9 mouse cellular contexts compared by ENCODE assay signal in the genomic region with DNA sequence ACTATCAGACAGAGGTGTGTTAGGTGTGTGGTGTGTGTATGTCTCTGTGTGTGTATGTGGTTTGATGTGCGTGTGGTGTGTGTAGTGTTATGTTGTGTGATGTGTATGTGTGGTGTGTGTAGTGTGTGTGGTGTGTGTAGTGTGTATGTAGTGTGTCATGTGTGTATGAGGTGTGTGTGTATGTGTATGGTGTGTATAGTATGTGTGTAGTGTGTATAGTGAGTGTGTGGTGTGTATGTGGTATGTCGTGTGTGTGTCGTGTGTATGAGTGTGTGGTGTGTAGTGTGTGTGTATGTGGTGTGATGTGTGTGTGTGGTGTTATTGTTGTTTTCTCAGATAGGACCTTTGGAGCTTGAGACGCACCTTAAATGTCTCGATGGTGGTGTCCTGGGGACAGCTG. TPM values are rescaled to one million over a fixed set of nuclear protein-coding genes. Genes with fewer than 3 reads are reported as not detected.
A peak's percentile ranks its signal among the peaks of the same experiment; 100 is the strongest.
DNase-seq lines count a peak whose midpoint lies in the region; ATAC-seq and TF ChIP-seq lines count a peak whose summit lies in the region.
"Had no signal": no experiment of that assay in that cellular context is flagged by ENCODE, and none has a peak within 500 bp of the region (broad histone marks: within the 10 kb centered on the region; RNA-seq: fewer than 3 reads in every experiment).

No protein-coding gene starts in this region.

- no peak for TF ChIP-seq CTCF in thymus, adult 2 months (IDR thresholded peaks at IDR 0.05; ENCODE audit: borderline replicate concordance, control insufficient read depth, extremely low read depth, insufficient read depth, low read length, poor library complexity)

- peak overlapping the region; percentile 70; the same call in 1 of the 2 replicates for H3K4me2 ChIP-seq in heart, embryonic 15.5 days
- peak overlapping the region; percentile 73 for H3K4me2 ChIP-seq in embryonic facial prominence, embryonic 12.5 days (replicated peaks)
- peak overlapping the region; percentile 57 for H3K4me2 ChIP-seq in intestine, embryonic 14.5 days (ENCODE audit: low read length)
- peak overlapping the region; percentile 73; the same call in 1 of the 2 replicates for H3K4me2 ChIP-seq in midbrain, embryonic 16.5 days (ENCODE audit: low read length)

- 85% methylated on average over 5 of the region's 5 CpGs for WGBS in heart, embryonic 15.5 days
- 82% methylated on average over 5 of the region's 5 CpGs for whole genome bisulfite sequencing in embryonic facial prominence, embryonic 12.5 days
- WGBS in intestine, embryonic 14.5 days, result 84% methylated on average over 5 of the region's 5 CpGs
- WGBS in midbrain, embryonic 16.5 days, result 88% methylated on average over 5 of the region's 5 CpGs
- 97% methylated on average over 5 of the region's 5 CpGs for WGBS in thymus, adult 2 months

- no peak for TF ChIP-seq POLR2A in thymus, adult 2 months (IDR thresholded peaks at IDR 0.05; ENCODE audit: control insufficient read depth, extremely low read depth, insufficient read depth, low read length, poor library complexity)

- no peaks in the 10 kb centered on the region for H3K27me3 ChIP-seq in heart, embryonic 15.5 days
- no peaks in the 10 kb centered on the region for H3K27me3 ChIP-seq in embryonic facial prominence, embryonic 12.5 days
- H3K27me3 ChIP-seq in intestine, embryonic 14.5 days (replicated peaks; ENCODE audit: control insufficient read depth, insufficient read depth, low read length), result no peaks in the 10 kb centered on the region
- H3K27me3 ChIP-seq in midbrain, embryonic 16.5 days (ENCODE audit: control insufficient read depth, insufficient read depth, low read depth, low read length), result no peaks in the 10 kb centered on the region
- H3K27me3 ChIP-seq in thymus, adult 2 months (ENCODE audit: control insufficient read depth, insufficient read depth, low read length), result no peaks in the 10 kb centered on the region

- peak overlapping the region; percentile 80; the same call in 1 of the 2 replicates for H3K4me3 ChIP-seq in heart, embryonic 15.5 days
- peak overlapping the region; percentile 66 for H3K4me3 ChIP-seq in embryonic facial prominence, embryonic 12.5 days
- peak overlapping the region; percentile 69; the same call in 1 of the 2 replicates for H3K4me3 ChIP-seq in intestine, embryonic 14.5 days (ENCODE audit: low read depth, low read length)
- H3K4me3 ChIP-seq in midbrain, embryonic 16.5 days (ENCODE audit: low read depth, low read length), result no peak overlapping the region
- no peak overlapping the region for H3K4me3 ChIP-seq in thymus, adult 2 months (ENCODE audit: control insufficient read depth, insufficient read depth, low read length)

- peaks cover 30% of the 10 kb centered on the region for H3K4me1 ChIP-seq in heart, embryonic 15.5 days (replicated peaks)
- H3K4me1 ChIP-seq in embryonic facial prominence, embryonic 12.5 days, result peaks cover 9% of the 10 kb centered on the region
- peaks cover 7% of the 10 kb centered on the region; the same call in 1 of the 2 replicates for H3K4me1 ChIP-seq in intestine, embryonic 14.5 days (replicated peaks; ENCODE audit: control insufficient read depth, insufficient read depth, low read length)
- peaks cover 7% of the 10 kb centered on the region for H3K4me1 ChIP-seq in midbrain, embryonic 16.5 days (ENCODE audit: control insufficient read depth, insufficient read depth, low read length)
- H3K4me1 ChIP-seq in thymus, adult 2 months (replicated peaks; ENCODE audit: control insufficient read depth, insufficient read depth, low read length), result peaks cover 5% of the 10 kb centered on the region; the same call in 1 of the 2 replicates

- no peak for DNase-seq in heart, postnatal 10 days
- no peak for DNase-seq in intestine, embryonic 14.5 days (ENCODE audit: low spot score)
- DNase-seq in frontal cortex, postnatal 14 days (ENCODE audit: low spot score in 2 of 2), result no peak
- no peak for DNase-seq in thymus, postnatal 36 days
- DNase-seq in thymus, adult 2 months, result no peak

- no peak for ATAC-seq in heart, embryonic 15.5 days (replicated peaks; ENCODE audit: insufficient number of reproducible peaks, insufficient read depth, low FRiP score, low read depth)
- no peak; the same call in 1 of the 2 replicates for ATAC-seq in embryonic facial prominence, embryonic 12.5 days (ENCODE audit: insufficient number of reproducible peaks, insufficient read depth, low FRiP score, low TSS enrichment)
- ATAC-seq in intestine, embryonic 14.5 days (replicated peaks; ENCODE audit: low FRiP score, low TSS enrichment, low read depth), result 0 out of 2 replicates have a peak, but pooled peaks have one; percentile 5
- peak; percentile 29; the same call in 1 of the 2 replicates for ATAC-seq in midbrain, embryonic 16.5 days

- H3K27ac ChIP-seq in heart, embryonic 15.5 days, result no peak overlapping the region
- H3K27ac ChIP-seq in embryonic facial prominence, embryonic 12.5 days, result no peak overlapping the region
- H3K27ac ChIP-seq in intestine, embryonic 14.5 days (ENCODE audit: low read depth), result no peak overlapping the region
- H3K27ac ChIP-seq in midbrain, embryonic 16.5 days (ENCODE audit: low read length), result no peak overlapping the region
- no peak overlapping the region for H3K27ac ChIP-seq in thymus, adult 2 months (ENCODE audit: control insufficient read depth, insufficient read depth, low read length)

- no peaks in the 10 kb centered on the region for H3K9me3 ChIP-seq in heart, embryonic 15.5 days (replicated peaks)
- no peaks in the 10 kb centered on the region for H3K9me3 ChIP-seq in embryonic facial prominence, embryonic 12.5 days
- no peaks in the 10 kb centered on the region for H3K9me3 ChIP-seq in intestine, embryonic 14.5 days (ENCODE audit: control insufficient read depth, low read length)
- H3K9me3 ChIP-seq in midbrain, embryonic 16.5 days (replicated peaks; ENCODE audit: control insufficient read depth, low read length, poor library complexity, severe bottlenecking), result no peaks in the 10 kb centered on the region

- H3K9ac ChIP-seq in heart, embryonic 15.5 days, result peak overlapping the region; percentile 85; the same call in 1 of the 2 replicates
- H3K9ac ChIP-seq in embryonic facial prominence, embryonic 12.5 days, result peak overlapping the region; percentile 78; the same call in 1 of the 2 replicates
- no peak overlapping the region for H3K9ac ChIP-seq in intestine, embryonic 14.5 days (ENCODE audit: low read length)
- no peak overlapping the region for H3K9ac ChIP-seq in midbrain, embryonic 16.5 days (ENCODE audit: low read depth, low read length)

- H3K36me3 ChIP-seq in heart, embryonic 15.5 days, result no peaks in the 10 kb centered on the region
- H3K36me3 ChIP-seq in embryonic facial prominence, embryonic 12.5 days, result 0 out of 2 replicates have a peak, but pooled peaks cover 12% of the 10 kb centered on the region
- H3K36me3 ChIP-seq in intestine, embryonic 14.5 days (ENCODE audit: control insufficient read depth, insufficient read depth, low read length), result no peaks in the 10 kb centered on the region
- 0 out of 2 replicates have a peak, but pooled peaks cover 2% of the 10 kb centered on the region for H3K36me3 ChIP-seq in midbrain, embryonic 16.5 days (ENCODE audit: control insufficient read depth, insufficient read depth, low read length)
- no peaks in the 10 kb centered on the region for H3K36me3 ChIP-seq in thymus, adult 2 months (ENCODE audit: control insufficient read depth, insufficient read depth, low read length)

- intact Hi-C loops in heart, postnatal 10 days (cut with DNase I), result loop anchor here (2.0 to 5.0 kb wide), 2 partner anchors 35 to 68 kb away; partner anchors contain the start of gene Afg3l1

RNA-seq across cellular contexts. Expression of gene Def8, which starts 19.0 kb away (rescaled TPM):
- 25.7 and 33.3 TPM in 2 replicates for polyA plus RNA-seq in heart, embryonic 15.5 days (2015; fragmentation: Nextera tagmentation; extraction: Ambion mirVana)
- total RNA-seq in heart, postnatal 10 days (2021), result 10 to 100 TPM; 57.2 to 65.2 TPM
- 42.2 and 42.7 TPM in 2 replicates for polyA plus RNA-seq in embryonic facial prominence, embryonic 12.5 days (2016; fragmentation: Nextera tagmentation; extraction: Ambion mirVana)
- polyA plus RNA-seq in intestine, embryonic 14.5 days (2014; fragmentation: Nextera tagmentation; extraction: Ambion mirVana), result 32.6 and 36.6 TPM in 2 replicates
- 45.4 and 49.5 TPM in 2 replicates for polyA plus RNA-seq in midbrain, embryonic 16.5 days (2015; fragmentation: Nextera tagmentation; extraction: Ambion mirVana)
- 31.1 and 32.6 TPM in 2 replicates for polyA plus RNA-seq in thymus, adult 2 months (2012; rRNA removed)

RNA-seq across cellular contexts. Expression of gene Tubb3, which starts 31.1 kb away (rescaled TPM):
- polyA plus RNA-seq in heart, embryonic 15.5 days (2015; fragmentation: Nextera tagmentation; extraction: Ambion mirVana), result 2.1 and 21.6 TPM in 2 replicates
- total RNA-seq in heart, postnatal 10 days (2021), result under 1 TPM; 0.55 to 0.98 TPM
- polyA plus RNA-seq in embryonic facial prominence, embryonic 12.5 days (2016; fragmentation: Nextera tagmentation; extraction: Ambion mirVana), result 147 and 201 TPM in 2 replicates
- 98.5 and 103 TPM in 2 replicates for polyA plus RNA-seq in intestine, embryonic 14.5 days (2014; fragmentation: Nextera tagmentation; extraction: Ambion mirVana)
- polyA plus RNA-seq in midbrain, embryonic 16.5 days (2015; fragmentation: Nextera tagmentation; extraction: Ambion mirVana), result 2,090 and 2,148 TPM in 2 replicates
- polyA plus RNA-seq in thymus, adult 2 months (2012; rRNA removed), result 19.4 and 31.5 TPM in 2 replicates
- total RNA-seq: gastrocnemius, postnatal 25 days had no signal

RNA-seq across cellular contexts. Expression of gene Afg3l1, which starts 35.4 kb away (rescaled TPM):
- polyA plus RNA-seq in heart, embryonic 15.5 days (2015; fragmentation: Nextera tagmentation; extraction: Ambion mirVana), result 40.2 and 41.6 TPM in 2 replicates
- 10 to 100 TPM; 62.7 to 66.3 TPM for total RNA-seq in heart, postnatal 10 days (2021)
- 62.1 and 66.6 TPM in 2 replicates for polyA plus RNA-seq in embryonic facial prominence, embryonic 12.5 days (2016; fragmentation: Nextera tagmentation; extraction: Ambion mirVana)
- polyA plus RNA-seq in intestine, embryonic 14.5 days (2014; fragmentation: Nextera tagmentation; extraction: Ambion mirVana), result 36.8 and 40.8 TPM in 2 replicates
- polyA plus RNA-seq in midbrain, embryonic 16.5 days (2015; fragmentation: Nextera tagmentation; extraction: Ambion mirVana), result 55.3 and 58.6 TPM in 2 replicates
- 29.9 and 33.4 TPM in 2 replicates for polyA plus RNA-seq in thymus, adult 2 months (2012; rRNA removed)

RNA-seq across cellular contexts. Expression of gene Mc1r, which starts 35.4 kb away (rescaled TPM):
- 0.08 TPM in 1 of 2 replicates, not detected in the other for polyA plus RNA-seq in heart, embryonic 15.5 days (2015; fragmentation: Nextera tagmentation; extraction: Ambion mirVana)
- total RNA-seq in heart, postnatal 10 days (2021), result not detected
- 0.15 and 0.17 TPM in 2 replicates for polyA plus RNA-seq in embryonic facial prominence, embryonic 12.5 days (2016; fragmentation: Nextera tagmentation; extraction: Ambion mirVana)
- polyA plus RNA-seq in intestine, embryonic 14.5 days (2014; fragmentation: Nextera tagmentation; extraction: Ambion mirVana), result not detected in 2 replicates
- polyA plus RNA-seq in midbrain, embryonic 16.5 days (2015; fragmentation: Nextera tagmentation; extraction: Ambion mirVana), result 0.08 and 0.11 TPM in 2 replicates
- polyA plus RNA-seq in thymus, adult 2 months (2012; rRNA removed), result 0.34 and 0.46 TPM in 2 replicates
- total RNA-seq: gastrocnemius, postnatal 25 days had no signal

Comparison
In these comparisons a context has a peak if more than half of its experiments do, and no peak if none do; other contexts are left out.
1. ATAC-seq: peak in intestine, embryonic 14.5 days (single experiment) and midbrain, embryonic 16.5 days (single experiment); none in heart, embryonic 15.5 days (single experiment) and embryonic facial prominence, embryonic 12.5 days (single experiment).
2. H3K4me3 ChIP-seq: peak in heart, embryonic 15.5 days (single experiment), embryonic facial prominence, embryonic 12.5 days (single experiment) and intestine, embryonic 14.5 days (single experiment); none in midbrain, embryonic 16.5 days (single experiment) and thymus, adult 2 months (single experiment).
3. H3K9ac ChIP-seq: peak in heart, embryonic 15.5 days (single experiment) and embryonic facial prominence, embryonic 12.5 days (single experiment); none in intestine, embryonic 14.5 days (single experiment) and midbrain, embryonic 16.5 days (single experiment).
4. RNA of gene Tubb3, which starts 31.1 kb away (polyA plus RNA-seq): 2,090 to 2,148 TPM in midbrain, embryonic 16.5 days; 147 to 201 TPM in embryonic facial prominence, embryonic 12.5 days, 98.5 to 103 TPM in intestine, embryonic 14.5 days, 19.4 to 31.5 TPM in thymus, adult 2 months and 2.1 to 21.6 TPM in heart, embryonic 15.5 days; every median in the first group is over 10 times any median in the second.
5. Peak in every context shown above with its lines, with median percentiles within 50 percentile points of each other: H3K4me2 ChIP-seq.